In the genomic region with DNA sequence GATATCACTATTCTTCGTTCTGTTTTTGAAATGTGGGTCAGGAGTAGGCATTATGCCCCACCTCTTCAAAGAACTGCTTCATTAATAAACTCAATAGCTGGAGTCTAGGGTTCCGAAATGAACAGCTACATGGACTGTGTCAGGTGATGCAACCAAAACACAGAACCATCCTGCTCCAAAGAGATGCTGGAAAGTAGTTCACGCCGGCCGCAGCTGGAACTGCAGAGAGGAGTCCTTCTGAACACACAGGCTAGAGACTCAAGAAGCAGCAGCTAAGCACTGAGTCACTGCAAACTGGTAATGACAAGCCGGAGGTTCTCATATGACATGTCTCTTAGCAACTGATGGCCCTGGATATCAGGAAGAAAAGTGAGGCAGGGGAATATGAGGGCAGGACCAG, we compare ENCODE assay signal across 13 mouse cellular contexts. TPM values are rescaled to one million over a fixed set of nuclear protein-coding genes. Genes with fewer than 3 reads are reported as not detected.
DNase-seq lines count a peak whose midpoint lies in the region; ATAC-seq and TF ChIP-seq lines count a peak whose summit lies in the region.
"Had no signal": no experiment of that assay in that cellular context is flagged by ENCODE, and none has a peak within 500 bp of the region (broad histone marks: within the 10 kb centered on the region; RNA-seq: fewer than 3 reads in every experiment).

No protein-coding gene starts in this region.

- no peak overlapping the region for H3K4me2 ChIP-seq in hindbrain, postnatal 0 days (ENCODE audit: low read depth, low read length)
- no peak overlapping the region for H3K4me2 ChIP-seq in hindbrain, embryonic 11.5 days (replicated peaks; ENCODE audit: low read depth, low read length)

- H3ac ChIP-seq in C2C12 (ENCODE audit: control insufficient read depth, insufficient read length, low read depth): peak overlapping the region; percentile 62

- no peak for TF ChIP-seq CTCF in hindbrain, postnatal 0 days (IDR thresholded peaks at IDR 0.05; ENCODE audit: low read depth)
- TF ChIP-seq CTCF in C2C12 (IDR thresholded peaks at IDR 0.05; ENCODE audit: control insufficient read depth, insufficient read depth, insufficient read length): no peak

- H3K9me3 ChIP-seq in hindbrain, postnatal 0 days (ENCODE audit: low read length): no peaks in the 10 kb centered on the region
- H3K9me3 ChIP-seq in hindbrain, embryonic 11.5 days (ENCODE audit: control insufficient read depth, low read length): no peaks in the 10 kb centered on the region
- H3K9me3 ChIP-seq: megakaryocyte, embryonic 14.5 days had no signal

- peak; percentile 68; the same call in 1 of the 2 replicates for ATAC-seq in hindbrain, postnatal 0 days
- ATAC-seq in hindbrain, embryonic 11.5 days (ENCODE audit: low FRiP score): no peak
- no peak for ATAC-seq in activated CD4-positive, CD25-positive, alpha-beta regulatory T cell, adult 4 months
- ATAC-seq: forebrain, embryonic 16.5 days had no signal

- H3K4me3 ChIP-seq in hindbrain, postnatal 0 days (ENCODE audit: low read length): no peak overlapping the region
- H3K4me3 ChIP-seq in hindbrain, embryonic 11.5 days (ENCODE audit: low read depth, low read length): no peak overlapping the region
- H3K4me3 ChIP-seq in C2C12 (ENCODE audit: insufficient read depth, poor library complexity, severe bottlenecking): no peak overlapping the region
- H3K4me3 ChIP-seq: megakaryocyte, embryonic 14.5 days had no signal

- H3K36me3 ChIP-seq in hindbrain, postnatal 0 days (ENCODE audit: insufficient read depth, low read length): no peaks in the 10 kb centered on the region
- no peaks in the 10 kb centered on the region for H3K36me3 ChIP-seq in hindbrain, embryonic 11.5 days (ENCODE audit: control insufficient read depth, insufficient read depth, low read length)
- H3K36me3 ChIP-seq in C2C12 (ENCODE audit: control insufficient read depth, insufficient read depth): no peaks in the 10 kb centered on the region

- H3K79me2 ChIP-seq in C2C12 (ENCODE audit: control insufficient read depth, insufficient read depth): peaks cover 51% of the 10 kb centered on the region

- H3K27me3 ChIP-seq in hindbrain, postnatal 0 days (ENCODE audit: insufficient read depth, low read length): no peaks in the 10 kb centered on the region
- no peaks in the 10 kb centered on the region for H3K27me3 ChIP-seq in hindbrain, embryonic 11.5 days (ENCODE audit: control insufficient read depth, insufficient read depth, low read length)
- H3K27me3 ChIP-seq in C2C12 (ENCODE audit: control insufficient read depth, insufficient read depth, insufficient read length): no peaks in the 10 kb centered on the region

- peak; percentile 38 for DNase-seq in adrenal gland, adult 2 months
- no peak for DNase-seq in adrenal gland, adult 8-10 months
- DNase-seq in hindbrain, postnatal 0 days (ENCODE audit: low spot score): no peak
- DNase-seq in hindbrain, embryonic 11.5 days (ENCODE audit: low spot score): no peak
- peak; percentile 37 to 46 for DNase-seq in left cerebral cortex, adult 9 months (ENCODE audit: low spot score in 2 of 2)
- no peak for DNase-seq in cerebellum, adult 8-10 months
- DNase-seq: kidney, adult 2 months; retina, postnatal 1 day had no signal

- no peak overlapping the region for H3K27ac ChIP-seq in hindbrain, postnatal 0 days
- no peak overlapping the region for H3K27ac ChIP-seq in hindbrain, embryonic 11.5 days (ENCODE audit: low read depth, low read length)

- peaks cover 14% of the 10 kb centered on the region for H3K79me3 ChIP-seq in C2C12 (ENCODE audit: low read depth)

- no peak overlapping the region for H3K9ac ChIP-seq in hindbrain, postnatal 0 days (replicated peaks; ENCODE audit: low read length)
- H3K9ac ChIP-seq in hindbrain, embryonic 11.5 days (ENCODE audit: low read depth, low read length): no peak overlapping the region

- H3K4me1 ChIP-seq in hindbrain, postnatal 0 days (ENCODE audit: insufficient read depth, low read length): peaks cover 3% of the 10 kb centered on the region; the same call in 1 of the 2 replicates
- no peaks in the 10 kb centered on the region for H3K4me1 ChIP-seq in hindbrain, embryonic 11.5 days (replicated peaks; ENCODE audit: control insufficient read depth, insufficient read depth, low read length)
- H3K4me1 ChIP-seq: megakaryocyte, embryonic 14.5 days had no signal

- whole genome bisulfite sequencing in hindbrain, postnatal 0 days: 74% methylated on average over 6 of the region's 6 CpGs
- 83% methylated on average over 6 of the region's 6 CpGs for WGBS in hindbrain, embryonic 11.5 days

TF ChIP-seq in C2C12, 6 proteins besides CTCF, POLR2A, EP300 and RAD21:
- no peak for TF ChIP-seq CEBPB (IDR thresholded peaks at IDR 0.05; ENCODE audit: low read depth)
- no peak for TF ChIP-seq MYOG (IDR thresholded peaks at IDR 0.05; ENCODE audit: control insufficient read depth, extremely low read depth, insufficient read length)
- TF ChIP-seq MAX (IDR thresholded peaks at IDR 0.05): no peak
- TF ChIP-seq USF1 (IDR thresholded peaks at IDR 0.05; ENCODE audit: low read depth): no peak
- no peak for TF ChIP-seq MYOD1 (IDR thresholded peaks at IDR 0.05; ENCODE audit: control insufficient read depth, insufficient read length, low read depth)
- no peak for TF ChIP-seq FOSL1 (IDR thresholded peaks at IDR 0.05; ENCODE audit: insufficient read depth, low read length, poor library complexity, severe bottlenecking)

RNA-seq across cellular contexts. Expression of a gene that starts 57.5 kb away (rescaled TPM):
- total RNA-seq in adrenal gland, adult 2 months (2021): 10 to 100 TPM; 10.8 to 27.3 TPM
- polyA plus RNA-seq in adrenal gland, adult 2 months (2012; rRNA removed): 1.6 and 2.4 TPM in 2 replicates
- total RNA-seq in adrenal gland, adult 8-10 months (2022): 10 to 100 TPM; 16.5 to 69.9 (median 38.8) TPM
- 36.9 and 44.5 TPM in 2 replicates for total RNA-seq in hindbrain, postnatal 0 days (2014; rRNA removed)
- 21.4 and 23.0 TPM in 2 replicates for polyA plus RNA-seq in hindbrain, postnatal 0 days (2015; fragmentation: Nextera tagmentation; extraction: Ambion mirVana)
- polyA plus RNA-seq in hindbrain, embryonic 11.5 days (2014; fragmentation: Nextera tagmentation; extraction: Ambion mirVana): 24.8 and 27.4 TPM in 2 replicates
- polyA plus RNA-seq in C2C12 (2012; fragmentation: generic; extraction: Trizol): 3.8 TPM
- 1 to 10 TPM in 1 of 2 experiments, not detected in 1; 6.4 TPM for polyA plus RNA-seq in activated CD4-positive, CD25-positive, alpha-beta regulatory T cell, adult 4 months (2017; shearing (Covaris generic))
- total RNA-seq: MEL had no signal

Comparison
In these comparisons a context has a peak if more than half of its experiments do, and no peak if none do; other contexts are left out.
1. DNase-seq: peak in adrenal gland, adult 2 months (single experiment) and left cerebral cortex, adult 9 months (2 of 2); none in adrenal gland, adult 8-10 months (single experiment), hindbrain, postnatal 0 days (single experiment), hindbrain, embryonic 11.5 days (single experiment) and cerebellum, adult 8-10 months (single experiment).